Mouse (Mus musculus) common myeloid progenitor, adult 5-6 weeks (primary cell): ENCODE measurements around the gene Unc79. TPM values are rescaled to one million over a fixed set of nuclear protein-coding genes. Genes with fewer than 3 reads are reported as not detected.

Experiments
- ATAC-seq: replicated peaks from 2 replicates; pipeline ENCODE4 v1.8.0; 2016; ENCODE audit warnings: low read depth, mild to moderate bottlenecking, moderate TSS enrichment, inconsistent platforms; ENCODE audit not compliant: poor library complexity, severe bottlenecking
- total RNA-seq: library from RNA; stranded (forward); fragments of 200-1000, 187-1606 nt; gene quantifications from 2 replicates; pipeline ENCODE4 v1.2.3, GENCODE M21; 2017

Unc79 gene
- total RNA-seq, 1 experiment from 2014 or later: 0.09 TPM

DNA sequence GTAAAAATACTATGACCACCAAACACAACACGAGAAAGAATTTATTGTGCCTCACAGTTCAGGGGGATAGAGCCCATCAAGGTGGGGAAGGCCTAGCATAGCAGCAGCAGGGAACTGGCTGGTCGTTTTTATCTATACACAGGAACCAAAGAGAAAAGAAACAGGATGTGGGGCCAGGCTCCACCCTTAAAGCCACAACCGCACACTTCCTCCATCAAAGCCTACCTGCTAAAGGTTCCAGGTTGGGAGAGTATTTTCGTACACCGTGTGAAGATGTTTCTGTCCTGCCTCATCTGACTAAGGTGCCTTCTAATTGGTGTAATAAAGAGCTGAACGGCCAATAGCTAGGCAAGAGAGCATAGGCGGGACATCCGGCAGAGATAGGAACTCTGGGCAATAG, 168.0 kb downstream of the Unc79 start:
- ATAC-seq: 0 out of 2 replicates have a peak, but pooled peaks have one; percentile 36

DNA sequence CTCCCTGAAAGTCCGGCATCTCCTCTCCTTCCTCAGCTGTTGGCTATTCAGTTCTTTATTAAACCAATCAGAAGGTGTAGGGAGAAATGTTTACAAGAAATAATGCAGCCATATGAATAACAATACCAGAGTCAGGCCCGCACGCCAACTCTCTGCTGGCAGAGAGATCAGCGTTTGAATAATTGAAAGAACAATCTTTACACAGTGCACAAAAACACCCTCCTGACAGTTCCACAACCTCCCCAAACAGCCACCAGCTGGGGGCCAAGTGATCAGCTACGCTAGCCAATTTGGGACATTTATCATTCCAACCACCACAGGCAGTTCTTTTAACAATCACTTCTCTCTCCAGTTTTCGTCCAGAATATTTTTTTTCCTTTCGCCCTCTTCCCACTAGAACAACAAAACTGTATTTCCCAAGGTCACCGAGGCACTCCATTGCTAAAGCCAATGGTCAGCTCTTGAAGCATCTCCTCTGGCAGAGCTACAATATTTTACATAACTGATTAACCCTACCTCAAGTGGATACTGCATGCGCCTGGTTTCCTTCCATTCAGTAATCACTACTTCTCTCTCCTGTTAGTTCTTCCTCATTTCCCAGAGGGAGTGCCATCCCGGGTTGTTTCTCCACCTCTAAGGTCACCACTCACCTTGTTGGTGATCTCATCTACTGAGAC, 169.0 kb downstream of the Unc79 start:
- no peak for ATAC-seq

DNA sequence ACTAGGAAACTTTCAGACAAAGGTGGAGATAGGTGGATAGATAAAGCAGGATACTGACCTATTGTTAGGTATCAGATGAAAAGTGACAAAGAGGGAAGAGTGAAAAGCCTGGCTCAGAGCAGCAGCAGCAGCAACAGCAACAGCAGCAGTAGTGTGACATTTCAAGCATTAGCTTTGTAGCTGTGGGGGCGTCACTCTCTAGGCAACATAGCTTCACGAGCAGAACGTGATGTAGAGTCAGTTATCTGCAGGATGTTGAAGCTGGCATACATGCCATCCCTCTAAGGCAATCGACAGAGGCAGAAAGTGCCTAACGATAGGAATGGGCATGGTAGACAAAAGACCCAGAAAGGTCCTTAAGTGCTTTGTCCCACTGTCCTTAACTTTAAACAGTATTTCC, 173.3 kb downstream of the Unc79 start:
- ATAC-seq: no peak

DNA sequence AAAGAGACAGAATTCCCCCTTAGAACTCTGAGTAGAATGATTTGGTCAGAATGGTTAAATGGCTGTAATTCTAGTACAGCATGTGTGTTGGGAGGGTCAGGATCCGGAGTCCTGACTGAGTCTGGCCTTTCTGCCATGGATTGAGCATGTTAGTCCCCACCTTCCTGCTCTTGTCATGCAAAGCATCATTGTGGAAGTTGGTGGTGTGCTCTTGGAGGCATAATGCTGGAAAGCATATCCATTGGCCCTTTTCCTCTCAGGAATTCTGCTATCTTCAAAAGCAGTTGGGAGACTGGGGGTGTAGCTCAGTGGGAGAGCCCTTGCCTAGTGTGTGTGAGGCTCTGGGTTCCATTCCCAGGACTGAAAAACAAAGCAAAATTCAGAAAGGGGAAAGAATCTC, 175.2 kb downstream of the Unc79 start:
- no peak for ATAC-seq

DNA sequence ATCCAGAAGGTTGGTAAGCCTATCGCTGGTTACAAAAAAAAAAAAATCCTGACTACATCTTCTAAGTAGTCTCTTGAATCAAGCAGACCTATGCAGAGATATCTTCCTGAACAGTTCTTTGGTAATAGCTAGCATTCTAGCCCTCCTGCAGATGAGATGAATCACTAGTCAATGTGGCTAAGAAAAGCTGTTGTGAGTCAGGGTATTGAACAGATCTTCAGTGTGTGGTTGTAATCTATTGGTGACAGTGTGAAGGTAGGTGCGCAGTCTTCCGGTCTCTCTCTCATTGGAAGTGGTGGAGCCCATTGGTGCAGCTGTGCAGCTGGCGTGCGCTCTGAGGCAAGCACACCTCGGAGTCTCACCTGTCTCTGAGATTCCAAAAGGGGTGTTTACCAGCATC, 180.3 kb downstream of the Unc79 start:
- ATAC-seq: no peak

DNA sequence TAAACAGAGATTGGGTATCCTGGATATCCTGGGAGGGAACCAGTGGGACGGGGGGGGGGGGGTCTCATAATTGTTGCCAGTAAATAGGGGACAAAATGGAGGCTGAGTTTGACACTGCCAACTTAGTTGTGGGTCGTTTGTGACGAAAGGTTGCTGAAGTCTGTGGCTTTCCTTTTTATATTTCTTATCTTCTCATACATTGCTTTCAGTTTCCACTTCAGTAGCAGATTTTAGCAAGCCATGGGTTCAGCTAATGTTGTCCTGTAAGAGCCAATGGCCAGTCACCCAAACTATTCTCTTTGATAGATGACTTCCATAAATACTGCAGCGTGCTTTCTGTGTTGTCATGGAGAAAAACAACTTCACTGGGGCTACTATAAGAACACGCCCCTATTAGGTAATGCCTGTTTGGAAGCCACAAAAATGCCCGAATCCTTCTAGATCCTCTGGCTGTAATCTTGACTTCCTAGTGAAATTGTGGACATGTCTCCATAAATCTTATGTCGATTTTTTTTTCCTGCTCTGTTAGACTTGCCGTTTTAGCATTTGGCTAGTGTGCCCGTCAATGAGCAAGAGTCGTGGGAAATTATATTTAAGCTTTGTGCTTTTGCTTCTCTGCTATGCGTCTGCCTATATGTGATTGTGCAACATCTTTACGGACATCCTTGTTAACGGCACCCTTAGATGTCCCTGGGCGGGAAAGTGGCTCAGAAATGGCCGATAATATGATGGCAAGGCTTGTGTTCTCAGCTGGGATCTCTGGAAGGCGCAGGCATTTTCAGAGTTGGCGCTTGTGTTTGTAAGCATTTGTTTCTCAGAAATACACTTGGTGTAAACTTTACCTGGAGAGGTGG, 181.0 kb downstream of the Unc79 start:
- ATAC-seq: peak; percentile 94

DNA sequence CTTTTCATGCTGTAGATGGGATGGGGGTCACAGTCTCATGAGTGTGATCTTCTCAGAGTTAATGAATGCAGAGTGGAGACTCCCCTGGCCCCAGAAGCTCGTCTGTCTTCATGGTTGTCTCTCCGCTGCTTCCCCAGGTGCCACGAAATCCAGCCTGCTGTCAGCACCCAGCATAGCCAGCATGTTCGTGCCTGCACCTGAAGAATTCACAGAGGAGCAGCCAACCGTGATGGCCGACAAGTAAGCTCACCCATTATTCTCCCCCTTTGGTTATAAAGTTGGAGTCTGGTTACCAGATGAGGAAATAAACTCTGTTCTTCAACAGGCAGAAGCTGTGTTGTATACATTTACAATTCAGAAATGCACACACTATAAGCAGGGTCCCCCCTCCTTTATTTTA, 182.8 kb downstream of the Unc79 start:
- no peak for ATAC-seq

DNA sequence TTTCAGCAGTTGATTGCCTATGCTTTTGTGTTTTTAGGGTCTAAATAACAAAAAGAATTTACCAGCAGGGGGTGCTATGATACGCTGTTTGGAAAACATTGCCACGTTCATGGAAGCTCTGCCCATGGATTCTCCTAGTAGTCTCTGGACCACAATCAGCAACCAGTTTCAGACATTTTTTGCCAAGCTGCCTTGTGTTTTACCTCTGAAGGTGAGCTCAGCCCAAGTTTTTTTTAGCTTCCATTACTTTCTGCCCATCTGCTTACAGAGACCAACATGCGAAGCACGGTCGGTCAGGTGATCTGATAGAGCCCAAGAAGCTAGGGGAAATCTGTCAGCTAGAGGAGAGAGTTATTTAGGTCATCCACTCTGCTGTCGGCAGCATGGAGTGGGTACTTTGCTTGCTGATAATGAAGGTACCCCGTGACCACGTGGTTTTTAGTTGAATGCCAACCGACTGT, 193.9 kb downstream of the Unc79 start:
- ATAC-seq: peak; percentile 69

DNA sequence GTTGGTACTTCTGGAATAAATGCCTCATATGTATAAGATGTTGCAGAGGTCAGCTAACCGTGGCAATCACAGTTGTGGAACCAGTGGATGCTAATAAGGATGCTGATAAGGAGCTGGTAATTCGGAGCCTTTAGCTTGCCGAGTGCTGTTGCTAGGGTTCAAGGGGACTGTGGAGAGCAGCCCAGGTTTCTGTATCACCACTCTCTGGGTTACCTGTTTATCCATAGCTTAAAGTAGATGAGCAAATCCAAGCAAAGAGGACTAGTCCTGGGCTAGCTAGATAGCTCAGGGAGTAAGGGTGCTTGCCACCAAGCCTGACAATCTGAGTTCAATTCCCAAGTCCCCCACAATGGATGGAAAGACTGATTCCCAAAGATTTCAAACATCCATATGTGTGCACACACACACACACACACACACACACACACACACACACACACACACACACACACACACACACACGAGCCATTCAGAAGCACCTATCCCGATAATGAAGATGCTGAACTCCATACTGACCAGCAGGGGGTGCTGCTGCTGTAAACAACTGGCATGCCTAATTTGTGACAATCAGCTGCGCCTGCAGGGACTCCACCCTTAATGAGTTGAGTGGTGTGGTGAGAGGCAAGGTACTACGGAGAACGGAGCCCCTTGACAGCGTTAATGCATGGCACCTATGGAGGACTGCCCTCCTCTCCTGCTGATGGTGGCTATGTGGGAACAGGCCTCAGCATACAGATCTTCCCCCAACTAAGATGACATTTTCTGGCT, 195.3 kb downstream of the Unc79 start:
- ATAC-seq: peak; percentile 86

DNA sequence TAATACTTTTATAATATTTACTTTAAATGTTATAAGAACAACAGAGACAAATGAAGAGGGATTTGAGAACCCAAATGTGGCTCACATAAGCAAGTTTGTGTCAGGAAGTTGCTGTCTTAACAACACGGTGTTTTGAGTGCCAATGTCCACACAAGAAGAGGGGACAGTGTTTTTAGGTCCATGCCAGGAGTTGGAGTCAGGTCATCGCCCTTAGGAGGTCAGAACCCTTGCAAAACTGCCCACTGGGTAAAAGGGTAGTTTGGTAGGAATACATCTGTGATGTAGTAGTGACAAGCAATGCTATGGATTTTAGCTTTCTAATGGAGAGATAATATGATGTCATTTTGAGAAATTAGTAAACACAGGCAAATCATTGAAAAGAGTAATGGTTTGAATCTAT, 201.6 kb downstream of the Unc79 start:
- ATAC-seq: no peak

DNA sequence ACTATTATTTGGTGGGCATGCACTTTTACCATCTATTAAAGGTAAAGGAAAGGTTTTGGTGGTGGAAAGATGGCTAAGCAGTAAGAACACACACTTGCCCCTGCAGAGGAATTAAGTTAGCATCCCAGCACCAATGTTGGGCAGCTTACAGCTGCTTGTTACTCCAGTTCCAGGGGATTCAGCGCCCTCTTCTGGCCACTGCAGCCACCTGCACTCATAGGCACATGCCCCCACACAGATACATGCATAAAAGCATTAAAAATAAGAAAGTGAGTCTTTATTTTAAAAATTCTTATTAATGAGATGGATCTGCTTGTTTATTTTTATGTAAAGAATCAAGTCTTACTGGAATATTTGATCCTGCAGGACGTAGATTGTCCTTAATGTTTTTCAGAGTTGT, 206.3 kb downstream of the Unc79 start:
- ATAC-seq: no peak

DNA sequence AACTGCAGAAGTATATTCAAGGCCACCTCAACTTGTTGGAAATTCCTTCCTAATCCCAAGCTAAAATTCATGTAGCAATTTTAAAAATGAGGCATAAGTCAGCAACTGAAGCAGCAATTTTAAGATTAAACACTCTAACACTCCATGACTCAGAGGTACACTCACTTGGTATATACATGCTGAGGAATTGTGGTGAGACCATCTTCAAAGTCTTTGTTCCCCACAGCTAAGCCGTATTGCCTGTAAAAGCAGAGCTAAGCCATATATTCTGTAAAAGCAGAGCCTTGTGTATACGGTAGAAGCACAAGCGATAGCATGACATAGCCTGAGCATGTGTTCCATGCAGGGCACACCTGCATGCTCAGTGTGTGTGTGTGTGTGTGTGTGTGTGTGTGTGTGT, 206.7 kb downstream of the Unc79 start:
- no peak for ATAC-seq

DNA sequence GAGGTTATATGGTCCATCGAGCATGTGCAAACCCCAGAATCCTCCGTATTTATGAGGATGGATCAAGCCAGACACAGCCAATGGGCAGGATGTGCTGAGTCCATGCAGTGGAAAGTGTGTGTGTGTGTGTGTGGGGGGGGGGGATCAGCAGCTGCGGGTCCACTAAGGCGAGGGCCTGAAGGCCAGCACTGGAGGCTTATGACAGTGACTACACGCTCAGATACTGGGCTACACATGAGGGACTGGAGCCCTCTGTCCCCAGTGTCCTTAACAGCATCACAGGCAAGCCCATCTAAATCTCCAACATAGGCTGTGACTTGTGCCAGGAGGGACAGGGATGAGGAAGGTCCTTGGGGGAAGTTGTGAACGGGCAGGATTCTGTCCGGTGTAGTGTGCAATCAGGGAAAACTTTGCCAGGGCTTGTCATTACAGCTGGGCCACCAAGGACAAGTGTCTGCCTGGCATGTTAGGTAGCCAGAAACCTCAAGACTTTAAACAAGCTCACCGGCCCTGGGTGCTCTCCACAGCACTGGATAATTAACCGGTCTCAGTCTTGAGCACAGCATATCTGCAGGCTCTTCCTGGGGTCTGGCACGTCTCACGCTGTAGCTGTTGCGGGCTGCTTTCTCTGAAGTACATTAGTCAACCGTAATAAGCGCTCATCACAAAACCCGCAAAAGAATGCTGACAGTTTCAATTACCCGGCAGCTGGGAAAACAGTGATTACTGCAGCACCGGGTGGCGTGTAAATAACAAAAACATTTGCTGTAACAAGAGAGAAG, 208.7 kb downstream of the Unc79 start:
- ATAC-seq: no peak

DNA sequence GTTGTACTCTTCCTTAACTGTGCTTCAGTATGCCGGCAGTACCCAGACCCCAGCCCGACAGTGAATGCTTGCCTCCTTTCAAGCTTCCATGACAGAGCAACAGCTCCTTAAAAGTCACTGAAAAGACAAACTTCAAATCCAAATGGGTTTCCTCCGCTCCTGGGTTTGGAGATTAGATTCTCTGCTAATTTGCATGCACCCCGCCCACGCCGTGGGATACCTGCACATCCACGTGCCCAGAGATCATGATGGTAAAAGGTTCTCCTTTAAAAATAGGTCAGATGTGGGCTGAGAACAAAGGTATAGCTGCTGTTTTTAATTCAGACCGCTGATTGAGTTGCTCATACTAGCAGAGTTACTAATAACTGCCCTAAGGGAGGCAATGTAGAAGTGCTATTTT, 210.4 kb downstream of the Unc79 start:
- no peak for ATAC-seq

DNA sequence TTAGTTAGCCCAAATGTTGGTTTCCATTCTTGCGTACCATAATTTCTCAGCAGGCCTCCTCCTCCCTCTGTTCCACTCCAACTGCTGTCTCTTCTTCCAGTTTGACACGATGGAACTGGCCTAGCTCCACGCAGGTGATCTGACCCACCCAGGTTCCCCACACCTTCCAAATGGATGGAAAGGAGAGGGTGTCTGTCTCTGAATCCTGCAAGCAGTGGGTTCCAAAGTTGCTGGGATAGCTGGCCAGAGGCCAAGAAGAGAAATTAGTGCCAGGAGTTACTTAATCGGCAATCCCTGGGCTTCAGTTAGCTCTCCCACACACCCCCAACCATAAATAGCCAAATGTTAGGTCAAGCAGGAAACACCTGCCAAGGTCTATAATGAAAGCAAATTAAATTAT, 212.1 kb downstream of the Unc79 start:
- ATAC-seq: no peak

DNA sequence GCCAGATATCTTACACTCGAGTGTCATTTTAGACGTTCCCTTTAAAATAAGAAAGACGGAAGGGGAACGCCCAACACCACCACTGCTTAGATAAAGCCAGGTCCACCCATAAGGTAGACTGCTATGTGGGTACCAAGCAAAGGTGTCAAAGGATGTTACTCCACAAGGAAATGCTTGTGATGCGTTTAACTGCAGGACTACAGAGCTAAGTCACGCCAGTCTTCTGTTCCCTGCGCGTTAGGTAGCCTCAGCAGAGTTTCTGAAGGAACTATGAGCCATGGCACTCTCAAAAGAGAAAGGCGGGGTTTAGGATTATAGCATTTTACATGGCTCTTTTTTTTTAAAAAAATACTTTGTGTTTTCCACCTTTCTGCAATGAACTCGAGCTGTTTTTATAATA, 214.9 kb downstream of the Unc79 start:
- ATAC-seq: no peak

DNA sequence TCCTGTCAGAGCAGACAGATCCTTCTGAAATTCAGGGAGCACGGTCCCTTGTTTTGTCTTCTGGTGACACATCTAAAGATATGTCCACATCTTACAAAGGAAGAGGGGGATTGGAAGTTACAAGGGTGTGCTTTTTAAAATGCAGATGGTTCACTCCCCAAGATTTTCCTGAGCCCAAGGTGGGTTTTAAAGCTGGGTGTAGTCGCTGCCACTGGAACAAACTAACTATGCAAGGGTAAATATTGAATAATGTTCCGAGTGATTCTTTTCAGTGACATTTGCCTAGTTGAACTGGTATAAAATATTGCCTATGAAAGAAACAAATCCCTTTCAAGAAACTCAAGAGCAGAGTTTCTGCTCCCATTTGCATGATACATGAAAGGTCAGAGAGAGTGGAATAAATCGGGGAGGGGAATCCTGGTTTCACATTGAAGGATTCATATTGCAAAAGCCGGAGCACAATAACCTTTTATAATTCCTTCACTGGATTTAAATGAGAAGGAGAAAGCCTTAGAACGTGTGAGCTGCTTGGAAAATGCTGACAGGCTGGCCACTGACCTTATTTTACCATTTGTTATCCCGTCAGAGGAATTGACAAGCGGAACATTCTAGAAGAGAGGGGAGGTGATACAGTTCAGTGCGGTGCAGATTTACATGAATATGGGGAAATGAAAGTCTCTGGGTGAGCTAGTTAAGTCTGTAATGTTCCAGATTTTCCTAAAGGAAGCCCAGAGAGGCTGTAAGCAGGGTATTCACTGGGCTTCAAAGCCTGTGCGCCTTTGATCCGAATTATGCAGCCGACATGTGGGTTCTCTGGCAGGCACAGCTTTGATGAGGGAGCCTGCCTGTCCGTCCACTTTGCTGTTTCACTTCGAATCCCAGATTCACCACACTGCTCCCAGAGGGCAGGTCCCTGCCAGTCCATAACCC, 215.7 kb downstream of the Unc79 start:
- no peak for ATAC-seq

DNA sequence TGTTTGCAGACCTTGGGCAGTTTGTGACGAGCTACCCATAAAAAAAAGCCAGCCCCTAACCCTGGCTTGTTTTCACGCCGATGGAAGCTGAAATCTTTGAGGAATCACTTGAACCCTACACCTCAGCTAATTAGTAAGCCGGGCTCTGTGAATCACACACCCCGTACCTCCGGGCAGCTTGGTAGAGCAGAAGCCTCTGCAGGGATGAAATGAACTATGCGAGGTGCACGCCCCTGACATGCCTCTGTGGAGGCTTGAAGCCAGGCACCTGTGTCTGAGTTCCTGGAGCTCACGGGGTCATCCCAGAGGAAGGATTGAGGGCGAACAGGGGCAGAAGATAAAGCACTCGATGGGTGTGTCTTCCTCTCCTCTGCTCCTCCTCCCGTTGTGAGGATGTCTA, 220.2 kb downstream of the Unc79 start:
- no peak for ATAC-seq

DNA sequence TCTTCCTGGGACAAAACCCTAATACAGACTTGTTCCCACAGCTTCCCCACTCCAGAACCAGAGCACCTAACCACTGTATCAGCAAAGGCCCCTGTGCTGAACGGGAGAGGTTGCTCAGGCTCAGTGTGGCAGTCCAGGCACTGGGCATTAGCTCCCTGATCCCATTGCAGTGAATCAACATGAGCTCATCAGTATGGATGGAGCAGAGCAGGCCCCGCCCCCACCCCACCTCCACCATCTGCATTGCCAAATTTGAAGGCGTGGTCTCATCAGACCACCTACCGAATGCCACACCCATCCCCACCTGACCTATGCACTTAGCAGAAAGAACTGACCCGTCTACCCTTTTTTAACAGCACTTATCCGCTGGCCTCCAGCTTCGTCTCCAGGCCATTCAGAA, 234.4 kb downstream of the Unc79 start:
- ATAC-seq: no peak
